Comparison of ENCODE assay signal across 34 mouse cellular contexts in the genomic region with DNA sequence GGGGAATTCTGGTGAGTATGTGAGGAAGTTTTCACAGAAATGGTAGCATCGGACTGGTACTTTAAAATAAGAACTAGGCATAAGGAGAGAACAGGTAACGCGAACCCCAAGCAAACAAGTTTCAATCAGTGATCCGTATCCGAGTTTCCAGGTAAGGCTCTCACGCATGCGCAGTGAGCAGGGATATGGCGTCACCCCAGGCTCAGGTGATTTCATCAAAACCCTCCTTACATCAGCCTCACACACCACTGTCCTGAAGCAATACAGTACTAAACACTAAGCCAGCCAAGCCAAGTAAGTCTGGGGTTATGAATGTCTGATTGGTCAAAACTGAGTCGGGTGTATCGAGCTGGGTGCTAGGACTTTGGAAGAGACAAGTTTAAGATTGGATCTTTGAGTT. TPM values are rescaled to one million over a fixed set of nuclear protein-coding genes. Genes with fewer than 3 reads are reported as not detected.
DNase-seq lines count a peak whose midpoint lies in the region; ATAC-seq and TF ChIP-seq lines count a peak whose summit lies in the region.
"Had no signal": no experiment of that assay in that cellular context is flagged by ENCODE, and none has a peak within 500 bp of the region (broad histone marks: within the 10 kb centered on the region; RNA-seq: fewer than 3 reads in every experiment).

No protein-coding gene starts in this region.

- H3K4me3 ChIP-seq in kidney, adult 2 months (ENCODE audit: insufficient read depth, low read depth, low read length), result no peak overlapping the region
- H3K4me3 ChIP-seq in left cerebral cortex, adult 2 months, result no peak overlapping the region
- H3K4me3 ChIP-seq: forebrain, embryonic 13.5 days; gastrocnemius, adult 2 months; heart, embryonic 12.5 days; liver, embryonic 13.5 days; midbrain, embryonic 15.5 days; neural tube, embryonic 12.5 days had no signal

- peaks cover 5% of the 10 kb centered on the region; the same call in 1 of the 2 replicates for H3K4me1 ChIP-seq in kidney, adult 2 months (ENCODE audit: control insufficient read depth, insufficient read depth, low read length)
- H3K4me1 ChIP-seq: heart, embryonic 12.5 days had no signal

- 48% methylated on average over 10 of the region's 10 CpGs for WGBS in kidney, adult 2 months

- intact Hi-C loops in left cerebral cortex, adult 2 months (cut with DNase I), result no loop called here
- intact Hi-C loops in left cerebral cortex, postnatal 4 days (cut with DNase I), result no loop called here

- no peak for TF ChIP-seq CTCF in kidney, adult 2 months (conservative IDR thresholded peaks at IDR 0.05; ENCODE audit: insufficient read depth, insufficient read length, low read depth, low read length)
- no peak for TF ChIP-seq CTCF in left cerebral cortex, adult 2 months (IDR thresholded peaks at IDR 0.05)

- peak; percentile 54 for DNase-seq in kidney, adult 2 months
- no peak for DNase-seq in kidney, postnatal 10 days
- DNase-seq in left cerebral cortex, adult 2 months (ENCODE audit: extremely low spot score in 1 of 2, low spot score in 2 of 2), result no peak
- DNase-seq in left cerebral cortex, postnatal 4 days, result no peak
- DNase-seq in gastrocnemius, postnatal 10 days, result no peak
- no peak for DNase-seq in urinary bladder, postnatal 10 days (ENCODE audit: low spot score)
- DNase-seq: adrenal gland, adult 2 months; cerebellum, adult 8-10 months; cerebellum, postnatal 36 days; gastrocnemius, adult 2 months; liver, embryonic 13.5 days; lung, adult 2 months; lung, postnatal 14 days had no signal

- TF ChIP-seq POLR2A in kidney, adult 2 months (IDR thresholded peaks at IDR 0.05; ENCODE audit: low read depth, low read length), result no peak

- H3K27me3 ChIP-seq in kidney, adult 2 months (replicated peaks; ENCODE audit: control insufficient read depth, insufficient read depth, low read length), result no peaks in the 10 kb centered on the region
- H3K27me3 ChIP-seq: forebrain, embryonic 13.5 days; heart, embryonic 12.5 days; liver, embryonic 13.5 days; midbrain, embryonic 15.5 days; neural tube, embryonic 12.5 days; Patski had no signal

- H3K27ac ChIP-seq in kidney, adult 2 months (ENCODE audit: insufficient read depth, low read depth, low read length), result no peak overlapping the region
- peak overlapping the region; percentile 66; the same call in 1 of the 2 replicates for H3K27ac ChIP-seq in left cerebral cortex, adult 2 months
- H3K27ac ChIP-seq: forebrain, embryonic 13.5 days; gastrocnemius, adult 2 months; hindbrain, postnatal 0 days; liver, embryonic 13.5 days; midbrain, embryonic 15.5 days; neural tube, embryonic 12.5 days had no signal

- no peaks in the 10 kb centered on the region for H3K36me3 ChIP-seq in kidney, adult 2 months (ENCODE audit: control insufficient read depth, insufficient read depth, low read length)
- H3K36me3 ChIP-seq: G1E; heart, embryonic 12.5 days; liver, embryonic 13.5 days; midbrain, embryonic 15.5 days; neural tube, embryonic 12.5 days had no signal

- peak; percentile 47 for ATAC-seq in granulocyte monocyte progenitor cell, adult 5-6 weeks (replicated peaks; ENCODE audit: poor library complexity, severe bottlenecking)
- ATAC-seq in inflammation-experienced regulatory T-cells, adult 6 months, result no peak
- ATAC-seq: CD4-positive, CD25-positive, alpha-beta regulatory T cell, adult 4 months; forebrain, embryonic 13.5 days; hindbrain, postnatal 0 days; intestine, postnatal 0 days; midbrain, embryonic 15.5 days; Patski had no signal

RNA-seq across cellular contexts. Expression of gene Gm21915, which starts 38.9 kb away (rescaled TPM):
- not detected in 2 replicates for polyA plus RNA-seq in kidney, adult 2 months (2012; rRNA removed)
- not detected for total RNA-seq in left cerebral cortex, adult 2 months (2021)
- not detected for total RNA-seq in left cerebral cortex, postnatal 4 days (2021)
- not detected in 2 replicates for total RNA-seq in granulocyte monocyte progenitor cell, adult 5-6 weeks (2014; fragmentation: Nextera tagmentation)
- total RNA-seq in granulocyte monocyte progenitor cell, adult 5-6 weeks (2017), result not detected in 2 replicates
- not detected for total RNA-seq in gastrocnemius, postnatal 10 days (2021)
- polyA plus RNA-seq in inflammation-experienced regulatory T-cells, adult 6 months (2017; shearing (Covaris generic)), result not detected
- total RNA-seq: adrenal gland, adult 2 months; adrenal gland, postnatal 4 days; gastrocnemius, adult 2 months; heart, postnatal 10 days; hindbrain, postnatal 0 days; left cerebral cortex, postnatal 25 days had no signal
- polyA plus RNA-seq: adrenal gland, adult 2 months; CD4-positive, CD25-positive, alpha-beta regulatory T cell, adult 4 months; embryonic facial prominence, embryonic 14.5 days; forebrain, embryonic 13.5 days; frontal cortex, adult 2 months; G1E; gonadal fat pad, adult 2 months; heart, embryonic 12.5 days; hindbrain, embryonic 11.5 days; hindbrain, postnatal 0 days; intestine, postnatal 0 days; limb, embryonic 14.5 days; liver, embryonic 13.5 days; lung, adult 2 months; midbrain, embryonic 15.5 days; neural tube, embryonic 12.5 days; Patski; stomach, embryonic 16.5 days; thymus, postnatal 0 days had no signal

RNA-seq across cellular contexts. Expression of gene Clmp, which starts 54.3 kb away (rescaled TPM):
- 4.5 and 5.1 TPM in 2 replicates for polyA plus RNA-seq in kidney, adult 2 months (2012; rRNA removed)
- 10 to 100 TPM; 27.3 to 31.1 TPM for total RNA-seq in left cerebral cortex, adult 2 months (2021)
- total RNA-seq in left cerebral cortex, postnatal 4 days (2021), result 100 to 1,000 TPM; 116 to 135 TPM
- total RNA-seq in granulocyte monocyte progenitor cell, adult 5-6 weeks (2014; fragmentation: Nextera tagmentation), result not detected in 2 replicates
- total RNA-seq in granulocyte monocyte progenitor cell, adult 5-6 weeks (2017), result 0.13 and 0.52 TPM in 2 replicates
- 10 to 100 TPM; 11.3 to 16.1 TPM for total RNA-seq in gastrocnemius, postnatal 10 days (2021)
- not detected for polyA plus RNA-seq in inflammation-experienced regulatory T-cells, adult 6 months (2017; shearing (Covaris generic))
- polyA plus RNA-seq: G1E had no signal

Comparison
In these comparisons a context has a peak if more than half of its experiments do, and no peak if none do; other contexts are left out.
1. RNA of gene Clmp, which starts 54.3 kb away (total RNA-seq): 116 to 135 TPM in left cerebral cortex, postnatal 4 days, 27.3 to 31.1 TPM in left cerebral cortex, adult 2 months and 11.3 to 16.1 TPM in gastrocnemius, postnatal 10 days; 0.13 to 0.52 TPM in granulocyte monocyte progenitor cell, adult 5-6 weeks; every median in the first group is over 4 times any median in the second.